Mouse (Mus musculus) thymus, postnatal 36 days (tissue): Measurements from ENCODE around the gene Dpyd.

Experiments
- DNase-seq, 2 experiments: peaks; one replicate each; pipeline ENCODE4 v3.0.0; 2022; ENCODE audit warnings: mixed read lengths in 2 of 2

Gene Dpyd

DNA sequence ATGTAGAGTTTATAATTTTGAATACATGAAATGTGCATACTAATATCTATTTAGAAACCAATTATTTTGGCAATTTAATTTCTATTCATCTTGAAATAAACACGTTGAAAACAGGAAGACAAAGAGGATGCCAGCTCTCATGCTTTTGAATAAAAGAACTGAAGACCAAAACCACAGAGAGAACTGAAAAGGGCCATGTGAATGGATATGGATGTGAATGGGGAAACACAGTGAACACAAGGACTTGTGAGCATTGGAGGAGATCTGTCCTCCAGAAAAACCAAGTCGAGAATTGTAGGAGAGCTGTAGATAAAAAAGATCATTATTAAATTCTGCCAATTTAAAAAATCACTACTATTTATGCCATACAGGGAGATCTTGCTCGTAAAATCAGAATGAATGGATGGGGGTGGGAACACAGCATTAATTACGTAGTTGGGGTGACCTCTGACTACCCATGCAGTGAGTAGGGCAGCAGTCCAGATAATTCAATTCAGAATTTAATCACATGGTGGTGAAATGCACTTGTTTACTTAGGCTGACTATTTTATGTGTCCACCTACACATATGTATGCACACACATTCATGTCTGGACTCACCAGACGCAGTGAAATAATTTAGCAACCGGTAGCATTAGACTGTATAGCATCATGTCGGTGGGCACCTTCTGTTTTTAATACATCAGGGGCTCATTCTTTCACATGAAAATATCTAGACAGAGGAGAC, 114.3 kb downstream of the Dpyd start:
- DNase-seq = no peak

DNA sequence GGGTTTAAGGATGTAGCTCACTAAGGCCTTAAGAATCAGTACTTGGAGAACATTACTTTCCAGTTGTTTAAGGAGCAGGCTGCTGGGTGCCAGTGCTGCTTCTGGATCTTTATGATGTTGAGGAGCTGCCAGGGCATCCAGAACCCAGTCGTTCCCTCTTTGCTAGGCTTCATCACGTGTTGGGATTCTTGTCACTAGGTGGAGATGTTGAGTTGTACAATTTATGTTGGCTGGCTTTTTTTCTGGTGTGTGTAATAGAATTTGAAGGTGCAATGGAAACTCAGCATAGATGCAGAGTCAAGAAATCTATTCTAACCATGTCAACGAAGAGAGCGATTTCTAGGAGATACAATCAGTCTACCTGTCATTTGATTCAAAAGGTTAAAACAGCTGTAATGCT, 118.9 kb downstream of the Dpyd start:
- DNase-seq = no peak

DNA sequence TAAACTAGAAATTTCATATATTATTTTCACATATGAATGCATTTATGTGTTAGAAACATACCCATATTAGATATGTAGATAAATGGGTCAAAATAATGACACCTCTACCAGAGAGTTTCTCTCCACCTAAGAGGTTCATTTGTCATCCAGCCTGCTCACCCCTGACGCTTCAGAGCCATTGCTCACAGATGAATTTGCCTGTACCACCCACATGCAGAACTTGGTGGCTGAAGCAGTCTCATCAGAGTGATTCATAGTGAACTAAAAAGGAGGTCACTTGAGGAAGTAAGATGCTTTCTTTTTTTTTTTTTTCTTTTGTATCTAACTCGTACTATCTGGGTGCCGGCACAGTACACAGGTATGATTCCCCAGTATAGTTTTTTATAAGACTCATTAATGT, 188.3 kb downstream of the Dpyd start:
- DNase-seq = no peak

DNA sequence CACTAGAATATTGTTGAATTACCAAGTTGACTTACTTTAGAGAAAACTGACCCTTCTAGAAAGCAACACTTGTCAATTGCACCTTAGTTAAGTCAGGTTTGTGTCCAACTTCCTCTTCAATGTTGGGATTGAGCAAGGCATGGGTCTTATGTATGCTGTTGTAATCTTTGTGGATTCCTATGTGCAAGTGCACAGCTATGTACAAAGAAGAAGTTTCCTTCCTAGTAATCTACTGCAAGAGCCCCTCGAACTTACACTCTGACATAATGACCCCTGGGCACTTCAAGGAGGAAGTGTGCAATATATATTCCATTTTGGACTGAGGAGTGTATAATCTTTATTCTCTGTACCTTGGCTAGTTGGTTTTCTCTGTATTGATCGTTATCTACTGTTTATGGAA, 191.7 kb downstream of the Dpyd start:
- no peak for DNase-seq

DNA sequence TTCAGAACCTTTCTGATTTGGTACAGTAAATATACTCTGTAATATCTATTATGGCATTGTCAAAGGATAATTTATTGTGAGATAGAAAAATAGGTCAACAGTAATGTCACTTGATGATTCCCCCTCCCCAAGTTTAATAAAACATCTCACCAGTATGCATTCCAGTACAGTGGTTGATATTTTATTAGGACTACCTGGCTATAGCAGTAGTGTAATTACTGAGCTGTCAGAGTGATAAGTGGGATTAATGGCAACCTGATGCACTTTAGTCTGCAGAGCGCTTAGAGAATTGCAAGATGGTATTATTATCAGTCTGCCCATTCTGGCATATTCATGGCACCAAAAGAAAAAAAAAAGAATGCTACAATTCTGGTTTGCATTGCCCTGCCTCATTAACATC, 194.2 kb downstream of the Dpyd start:
- no peak for DNase-seq

DNA sequence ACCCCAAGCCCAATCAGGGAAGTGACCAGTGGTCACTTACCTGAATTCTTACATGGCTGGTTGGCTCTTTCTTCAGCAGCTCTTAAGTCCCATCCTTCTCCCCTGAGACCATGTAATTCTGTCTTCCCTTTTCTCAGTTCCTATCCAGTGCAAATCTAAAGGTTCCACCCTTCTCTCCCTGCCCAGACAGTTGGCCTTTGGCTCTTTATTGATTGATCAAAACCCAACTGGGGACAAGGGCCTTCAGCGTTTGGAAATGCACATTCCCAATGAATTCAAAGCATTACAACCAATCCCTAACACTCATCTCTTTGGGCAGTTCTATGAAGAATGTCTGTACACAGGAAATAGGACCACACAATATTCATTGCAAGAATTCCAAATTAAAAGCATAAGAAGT, 251.0 kb downstream of the Dpyd start:
- DNase-seq = no peak

DNA sequence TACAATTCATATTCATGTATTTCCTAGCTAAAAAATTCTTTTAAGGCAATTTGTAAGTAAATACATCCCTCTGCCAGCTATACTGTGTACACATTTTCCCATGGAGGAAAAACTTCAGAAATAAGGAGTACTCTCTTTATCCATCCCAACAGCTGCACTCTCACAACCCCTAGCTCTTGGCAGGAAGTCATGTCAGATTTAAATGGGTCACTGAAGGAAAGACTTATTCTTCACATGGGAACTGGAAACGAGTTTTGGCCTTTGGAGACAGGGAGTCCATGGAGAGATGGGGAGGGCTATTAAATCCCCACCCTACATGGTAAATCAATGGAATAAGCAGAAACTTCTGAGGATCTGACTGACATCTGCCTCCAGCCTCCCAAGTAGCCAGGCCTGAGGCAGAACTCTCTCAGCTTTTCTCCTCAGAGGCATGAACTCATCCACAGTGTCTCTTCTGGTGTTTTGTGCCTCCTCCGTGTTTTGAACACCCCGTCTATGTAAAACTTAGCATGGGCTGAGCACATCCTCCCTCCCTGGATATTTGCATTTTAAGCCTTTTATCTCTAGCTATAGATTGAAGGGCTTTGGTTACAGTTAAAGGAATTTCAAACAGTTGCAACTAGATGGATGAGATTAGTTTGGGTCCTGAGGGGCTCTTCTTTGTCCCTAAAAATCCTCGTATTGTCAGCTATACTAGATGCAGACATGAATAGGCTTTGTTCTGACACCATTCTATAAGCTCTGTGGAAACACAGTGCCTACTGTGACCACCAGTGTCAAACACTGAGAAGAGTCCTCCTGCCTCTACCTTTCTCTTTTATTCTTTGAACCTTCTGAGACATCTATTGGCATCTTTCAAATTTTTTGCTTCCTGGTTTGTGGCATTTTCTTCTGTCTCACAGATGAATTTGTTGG, 288.9 kb downstream of the Dpyd start:
- no peak for DNase-seq

DNA sequence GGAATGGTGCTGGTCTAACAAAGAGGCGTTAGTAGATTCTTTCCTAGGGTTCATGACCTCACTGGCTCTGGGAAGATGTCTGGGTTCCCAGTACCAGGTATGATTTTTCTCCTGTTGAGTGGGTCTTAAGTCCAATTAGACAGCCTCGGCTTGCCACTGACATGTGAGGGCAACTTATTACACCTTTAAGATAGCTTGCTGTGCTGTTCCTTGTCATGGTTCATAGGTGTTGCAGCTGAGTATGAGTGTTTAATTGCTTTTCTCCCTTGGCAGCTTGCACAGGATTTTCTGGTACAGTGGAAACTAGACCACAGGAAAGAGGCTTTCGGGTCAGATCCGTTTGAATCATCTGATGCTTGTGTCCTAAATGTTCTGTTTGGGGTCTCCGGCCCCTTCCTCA, 290.8 kb downstream of the Dpyd start:
- DNase-seq = no peak

DNA sequence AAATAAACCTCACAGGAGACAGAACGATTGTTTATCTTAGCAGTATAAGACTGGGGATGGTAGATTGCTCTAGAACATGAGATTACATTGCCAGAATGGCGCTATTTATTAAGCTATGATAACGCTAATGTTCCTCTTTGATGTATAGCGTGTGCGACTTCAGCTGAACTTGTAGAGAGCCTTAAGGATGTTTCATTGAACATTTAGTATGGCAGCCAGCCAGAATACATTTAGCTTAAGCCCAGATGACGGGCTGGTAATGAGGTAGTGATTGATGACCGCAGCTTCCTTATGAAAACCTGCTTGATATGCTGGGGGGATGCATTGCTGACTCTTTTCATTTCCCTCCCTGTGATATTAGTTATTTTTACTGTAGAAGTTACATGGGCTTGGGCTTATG, 293.5 kb downstream of the Dpyd start:
- DNase-seq = no peak

DNA sequence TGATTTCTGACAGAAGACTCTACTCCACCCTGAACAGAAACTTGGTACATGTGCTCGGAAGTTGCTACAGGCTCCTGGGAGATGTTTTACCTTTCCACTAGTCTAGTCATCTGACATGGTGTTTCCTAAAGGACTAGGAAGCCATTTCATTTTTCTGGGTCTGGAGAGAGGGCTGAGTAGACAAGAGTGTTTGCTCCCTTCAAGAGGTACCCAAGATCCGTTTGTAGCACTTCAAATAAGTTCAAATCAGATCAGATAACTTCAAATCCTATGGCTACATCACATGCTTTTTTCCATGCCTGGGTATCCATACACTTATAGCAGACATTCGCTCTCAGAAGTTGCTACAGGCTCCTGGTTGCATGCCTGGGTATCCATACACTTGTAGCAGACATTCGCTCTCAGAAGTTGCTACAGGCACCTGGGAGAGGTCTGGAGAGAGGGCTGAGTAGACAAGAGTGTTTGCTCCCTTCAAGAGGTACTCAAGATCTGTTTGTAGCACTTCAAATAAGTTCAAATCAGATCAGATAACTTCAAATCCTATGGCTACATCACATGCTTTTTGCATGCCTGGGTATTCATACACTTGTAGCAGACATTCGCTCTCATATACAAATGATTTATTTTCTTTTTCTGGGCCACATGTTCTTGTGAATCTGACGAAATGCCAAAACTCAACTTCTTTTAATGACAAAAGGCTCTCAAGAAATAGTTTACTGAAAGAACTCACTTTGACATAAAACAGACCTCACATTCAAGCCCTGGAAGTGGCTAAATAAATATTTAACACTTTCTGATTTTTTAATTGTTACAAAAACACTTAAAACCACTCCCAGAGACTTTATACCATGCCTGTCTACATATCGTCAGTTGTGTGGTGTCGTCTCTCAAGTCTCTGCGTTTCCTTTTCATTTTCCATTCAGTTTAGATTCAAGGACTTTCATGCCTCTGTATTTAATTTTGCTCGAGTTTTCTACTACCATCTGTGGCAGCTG, 307.5 kb downstream of the Dpyd start:
- DNase-seq = no peak

DNA sequence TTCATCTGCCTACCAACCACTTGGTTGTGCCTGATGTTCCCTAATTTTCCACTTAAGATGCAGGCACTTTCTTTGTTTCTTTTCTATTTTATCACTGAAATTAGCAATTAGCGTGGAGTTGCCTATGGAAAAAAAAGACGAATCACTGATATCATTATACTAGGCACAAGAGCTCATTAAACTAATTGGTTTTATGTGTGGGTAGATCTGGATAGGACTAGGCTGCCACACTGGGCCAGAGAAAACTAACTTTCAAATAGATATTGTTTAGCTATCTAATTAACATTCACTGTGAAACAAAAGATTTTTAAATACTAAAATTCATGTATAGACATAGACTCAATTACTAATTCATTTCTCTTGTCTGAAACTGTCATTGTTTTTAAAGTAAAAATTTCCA, 313.9 kb downstream of the Dpyd start:
- no peak for DNase-seq

DNA sequence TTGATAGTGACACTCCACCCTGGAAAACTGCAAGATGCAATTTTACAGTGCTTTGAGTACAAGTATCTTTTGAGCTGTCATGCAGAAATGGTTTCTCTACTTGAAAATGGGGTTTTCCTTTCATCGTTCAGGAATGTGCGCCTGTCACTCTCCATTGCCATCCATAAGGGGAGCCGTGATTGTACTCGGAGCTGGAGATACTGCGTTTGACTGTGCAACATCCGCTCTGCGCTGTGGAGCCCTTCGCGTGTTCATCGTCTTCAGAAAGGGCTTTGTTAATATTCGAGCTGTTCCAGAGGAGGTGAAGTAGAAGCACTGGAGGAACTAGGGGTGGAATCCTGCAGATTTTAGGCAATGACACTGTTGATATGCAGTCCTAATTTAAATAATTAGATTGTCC, 337.1 kb downstream of the Dpyd start:
- no peak for DNase-seq

DNA sequence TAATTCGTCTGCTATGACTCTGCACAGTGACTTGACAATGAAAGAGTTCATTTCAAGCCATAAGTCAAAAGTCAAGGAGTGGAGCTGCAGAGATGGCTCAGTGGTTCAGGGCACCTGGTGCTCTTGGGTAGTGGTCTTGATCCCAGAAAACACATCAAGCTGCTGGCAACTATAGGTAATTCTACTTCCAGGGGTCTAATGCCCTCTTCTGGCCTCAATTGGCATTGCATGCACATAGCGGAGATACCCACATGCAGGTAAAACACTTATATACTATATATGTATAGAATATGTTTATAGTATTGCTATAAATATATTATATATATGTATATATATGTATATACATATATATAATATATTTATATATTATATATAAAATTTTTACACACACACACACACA, 429.4 kb downstream of the Dpyd start:
- no peak for DNase-seq

DNA sequence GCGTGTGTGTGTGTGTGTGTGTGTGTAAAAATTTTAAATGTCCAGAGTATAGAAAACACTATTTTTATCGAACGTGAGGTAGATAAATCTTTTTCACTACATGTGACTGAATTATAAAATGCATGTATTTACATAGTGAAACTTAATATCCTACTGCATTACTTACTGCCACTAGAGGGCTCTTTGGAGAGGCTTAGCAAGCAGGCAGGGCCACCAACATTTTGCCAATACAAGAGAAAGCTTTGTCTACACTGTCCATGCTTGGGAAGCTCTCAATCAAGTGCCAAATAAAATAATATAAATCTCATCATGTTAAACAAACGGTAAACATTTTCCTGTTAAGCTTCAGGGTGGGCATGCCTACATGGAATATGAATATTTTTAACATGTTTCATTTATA, 429.9 kb downstream of the Dpyd start:
- DNase-seq = no peak

DNA sequence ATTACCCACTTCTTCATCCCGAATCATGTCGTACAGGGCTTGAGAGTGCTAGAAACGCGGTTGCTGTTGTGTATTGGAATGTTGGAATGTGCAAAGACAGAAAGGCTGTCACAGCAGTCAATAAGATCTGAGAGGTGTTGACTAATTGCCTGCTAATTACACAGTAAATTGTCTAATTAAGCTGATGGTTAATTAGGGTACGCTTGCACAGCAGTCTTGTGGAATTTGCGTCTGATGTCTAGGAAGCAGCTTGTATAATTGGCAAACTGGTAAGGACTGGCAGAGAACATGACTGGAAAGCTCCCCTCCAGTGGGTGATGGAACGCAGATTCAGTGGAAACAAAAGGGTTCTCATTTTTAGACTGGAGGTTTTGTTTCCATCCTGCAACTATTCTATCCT, 459.3 kb downstream of the Dpyd start:
- DNase-seq = no peak

DNA sequence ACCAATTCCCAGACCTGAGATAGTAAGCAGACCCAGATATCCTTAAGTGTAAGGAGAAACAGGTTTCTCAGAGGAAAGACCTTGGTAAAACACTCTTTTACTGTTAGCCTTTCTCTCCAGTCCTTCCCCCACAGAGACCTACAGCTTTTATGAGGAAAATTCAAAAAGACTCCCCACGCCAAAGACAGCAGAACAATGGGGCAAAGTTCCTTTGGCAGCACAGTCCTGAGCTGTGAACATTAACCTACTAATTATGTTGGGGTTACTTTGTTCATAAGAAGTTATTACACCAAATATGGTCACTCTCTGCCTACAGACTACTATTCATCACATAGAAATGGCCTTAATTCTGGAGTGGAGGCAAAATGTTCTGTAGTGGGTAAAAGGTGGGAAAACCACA, 480.7 kb downstream of the Dpyd start:
- no peak for DNase-seq

DNA sequence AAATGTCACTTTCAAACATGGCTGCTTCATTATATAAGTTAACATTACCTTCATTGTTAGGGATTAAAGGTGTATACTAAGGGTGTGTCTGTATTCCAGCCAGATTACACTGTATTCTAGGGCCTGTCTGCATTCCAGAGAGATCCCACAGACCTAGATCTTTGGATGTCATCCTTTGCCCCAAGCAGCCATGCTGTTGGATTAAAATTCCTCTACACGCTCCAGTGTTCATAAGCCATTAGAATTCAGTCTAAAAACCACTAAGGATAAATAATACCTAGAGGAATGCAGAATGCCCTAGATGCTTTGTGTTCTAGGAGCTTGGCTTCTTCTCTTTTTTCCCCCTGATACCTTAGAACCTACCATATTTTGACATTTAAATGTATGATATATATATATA, 494.2 kb downstream of the Dpyd start:
- no peak for DNase-seq

DNA sequence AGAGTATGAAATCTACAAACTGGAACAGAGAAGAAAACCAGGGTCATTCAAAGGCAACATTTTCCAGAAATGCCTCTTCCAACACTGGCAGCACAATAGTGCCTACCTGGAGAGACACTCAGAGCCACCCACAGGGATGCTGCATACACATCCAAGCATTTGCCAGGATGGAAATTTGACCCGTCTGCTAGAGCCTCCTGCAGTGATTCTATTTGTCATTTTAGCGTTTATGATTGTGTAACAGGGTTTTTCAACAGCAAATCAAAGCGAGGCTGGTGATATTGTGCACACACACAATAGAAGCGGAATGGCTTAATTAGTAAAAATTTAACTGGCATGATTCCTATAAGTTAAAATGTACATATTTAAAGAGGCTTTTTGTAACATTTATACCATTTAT, 501.3 kb downstream of the Dpyd start:
- DNase-seq = no peak

DNA sequence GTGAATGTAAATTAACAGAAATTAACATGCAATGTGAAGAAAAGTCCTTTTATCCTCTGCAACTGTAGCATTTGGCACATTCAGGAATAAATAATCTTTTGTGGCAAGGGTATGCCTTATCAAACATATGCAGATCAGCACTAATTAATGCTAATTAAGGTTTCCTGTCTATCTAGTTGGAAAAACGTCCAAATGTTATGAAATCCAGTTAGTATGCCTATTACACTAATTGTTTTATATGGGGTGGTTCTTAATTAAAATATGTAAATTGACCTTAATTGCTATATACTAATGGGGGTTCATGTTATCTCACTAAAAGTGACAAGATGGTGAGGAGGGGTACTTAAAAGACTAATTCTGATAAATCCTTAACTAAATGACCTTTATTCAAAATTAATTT, 501.7 kb downstream of the Dpyd start:
- no peak for DNase-seq

DNA sequence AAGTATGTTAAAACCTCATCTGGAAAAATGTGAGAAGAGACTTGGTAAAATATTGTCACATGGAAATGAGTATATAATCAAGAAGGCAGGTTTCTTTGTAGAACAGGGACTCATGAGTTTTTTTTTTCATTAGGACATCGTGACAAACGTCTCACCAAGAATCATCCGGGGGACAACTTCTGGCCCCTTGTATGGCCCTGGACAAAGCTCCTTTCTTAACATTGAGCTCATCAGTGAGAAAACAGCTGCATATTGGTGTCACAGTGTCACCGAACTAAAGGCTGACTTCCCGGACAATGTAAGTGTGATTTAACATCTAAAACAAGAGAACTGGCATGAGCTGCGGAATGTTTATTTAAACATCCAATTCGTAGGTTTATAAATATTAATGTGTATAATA, 502.8 kb downstream of the Dpyd start:
- DNase-seq = no peak

DNA sequence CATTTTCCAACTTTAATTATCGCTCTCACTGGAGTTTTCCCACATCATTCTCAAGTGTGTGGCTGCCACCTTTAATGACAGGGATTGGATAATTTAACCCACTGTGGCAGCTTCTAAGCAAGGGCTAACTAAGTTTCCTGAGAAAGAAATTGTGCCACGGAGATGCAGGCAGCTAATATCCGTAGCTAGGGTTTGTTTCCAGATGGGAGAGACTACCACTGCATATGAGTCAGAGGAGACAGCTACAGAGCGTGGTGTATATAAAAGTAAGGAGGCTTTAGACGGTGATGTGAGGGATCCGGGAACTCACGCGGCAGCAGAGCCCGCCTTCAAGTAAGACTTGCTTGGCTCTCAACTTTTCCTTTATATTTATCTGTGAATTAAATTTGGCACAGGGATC, 505.3 kb downstream of the Dpyd start:
- no peak for DNase-seq

DNA sequence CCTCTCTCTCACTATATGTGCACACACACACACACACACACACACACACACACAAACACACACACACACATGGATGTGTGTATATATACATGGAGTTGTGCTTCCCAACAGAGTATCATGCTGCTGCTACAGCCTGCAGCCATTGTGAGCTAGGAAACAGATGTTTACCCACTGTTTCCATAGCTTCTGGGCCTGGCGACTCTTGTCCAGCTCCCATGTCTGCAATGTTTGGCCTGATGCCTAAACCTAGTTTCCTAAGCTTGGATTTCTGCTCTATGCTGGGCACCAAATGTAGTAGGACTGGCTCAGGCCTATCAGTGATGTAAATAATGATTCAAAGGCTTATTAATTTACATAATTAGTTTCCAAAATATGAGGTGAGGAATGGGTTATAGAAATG, 524.7 kb downstream of the Dpyd start:
- no peak for DNase-seq

DNA sequence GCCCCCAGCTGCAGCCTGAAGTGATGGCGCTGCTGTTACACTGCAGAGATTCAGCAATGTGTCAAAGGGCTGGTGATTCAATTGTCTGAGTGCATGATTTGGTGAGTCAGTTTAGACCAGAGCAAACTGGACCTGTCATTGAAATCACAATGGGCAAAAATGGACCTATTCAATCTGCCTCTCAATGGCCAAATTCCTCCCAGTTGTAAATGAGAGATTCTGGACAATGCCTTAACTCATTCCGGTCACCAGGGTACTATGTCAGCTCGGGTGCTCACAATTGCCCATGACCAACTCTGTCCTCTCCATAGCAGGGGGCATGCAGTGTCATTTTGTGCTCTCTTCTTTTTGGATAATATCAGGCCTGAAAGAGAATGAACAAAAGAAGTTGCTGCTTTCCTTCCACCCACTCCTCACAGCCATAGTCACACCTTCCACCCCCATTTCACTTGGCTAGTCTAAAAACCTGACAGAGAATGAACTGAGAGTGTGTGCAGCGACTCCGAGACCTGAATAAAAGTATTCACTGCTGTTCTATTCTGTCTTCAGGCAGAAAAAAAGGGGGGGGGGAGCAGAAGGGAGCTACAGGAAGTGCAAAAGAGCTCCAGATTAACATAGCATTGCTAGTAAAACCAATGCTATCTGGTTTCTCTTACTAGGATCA, 533.4 kb downstream of the Dpyd start:
- DNase-seq = no peak
